Mouse (Mus musculus) liver, embryonic 11.5 days (tissue): ENCODE data around the gene Crybb3. TPM values are rescaled to one million over a fixed set of nuclear protein-coding genes. Genes with fewer than 3 reads are reported as not detected.
A peak's percentile ranks its signal among the peaks of the same experiment; 100 is the strongest.

ENCODE experiments used
- ATAC-seq: fragments of 200-750 bp; cut with Nextera tagmentation; replicated peaks from 2 replicates; pipeline ENCODE4 v1.8.0; 2017; ENCODE audit warnings: moderate number of reproducible peaks, mild to moderate bottlenecking, moderate TSS enrichment, moderate library complexity; ENCODE audit not compliant: low FRiP score
- DNase-seq: peaks from one replicate; pipeline ENCODE4 v3.0.0-alpha.2; 2017; ENCODE audit warnings: low spot score
- H3K27ac ChIP-seq: fragments of 300-500 bp; sonication (generic); 2 replicates; pipeline ENCODE4 v1.5.1; 2014; ENCODE audit warnings: mild to moderate bottlenecking, low read depth, low read length, control low read depth
- H3K27me3 ChIP-seq: fragments of 300-500 bp; sonication (generic); replicated peaks from 2 replicates; pipeline ENCODE4 v1.6.1; 2014; ENCODE audit warnings: low read length, mixed read lengths; ENCODE audit not compliant: control insufficient read depth, insufficient read depth
- H3K36me3 ChIP-seq: fragments of 300-500 bp; sonication (generic); 2 replicates; pipeline ENCODE4 v1.6.1; 2014; ENCODE audit warnings: mild to moderate bottlenecking, low read length, moderate library complexity, mixed read lengths; ENCODE audit not compliant: control insufficient read depth, insufficient read depth
- H3K4me1 ChIP-seq: fragments of 300-500 bp; sonication (generic); replicated peaks from 2 replicates; pipeline ENCODE4 v1.6.1; 2014; ENCODE audit warnings: low read length, mixed read lengths; ENCODE audit not compliant: control insufficient read depth, insufficient read depth
- H3K4me2 ChIP-seq: fragments of 300-500 bp; sonication (generic); 2 replicates; pipeline ENCODE4 v1.6.1; 2014; ENCODE audit warnings: mild to moderate bottlenecking, control low read depth, moderate library complexity
- H3K4me3 ChIP-seq: fragments of 300-500 bp; sonication (generic); 2 replicates; pipeline ENCODE4 v1.5.1; 2014; ENCODE audit warnings: low read depth, low read length, control low read depth
- H3K9ac ChIP-seq: fragments of 300-500 bp; sonication (generic); 2 replicates; pipeline ENCODE4 v1.6.1; 2014; ENCODE audit warnings: low read depth, low read length, control low read depth
- H3K9me3 ChIP-seq: fragments of 300-500 bp; sonication (generic); 2 replicates; pipeline ENCODE4 v1.6.1; 2016; ENCODE audit warnings: low read length, inconsistent platforms, mixed read lengths; ENCODE audit not compliant: control insufficient read depth
- WGBS: fragments of 180-500 bp; shearing (Covaris S2); extraction: QIAGEN DNeasy Blood & Tissue Kit; methylation state at CpG from one replicate; pipeline ENCODE4 v1.1.7; 2014; 5-methylcytosine and 5-hydroxymethylcytosine counted together
- polyA plus RNA-seq: library from polyadenylated mRNA; unstranded; fragments of >200 nt; fragmentation: Nextera tagmentation; extraction: Ambion mirVana; gene quantifications from 2 replicates; pipeline ENCODE4 v1.2.1, GENCODE M21; 2014

The Crybb3 gene
- polyA plus RNA-seq, 1 experiment from 2014 or later: 0.49 TPM

GRCm38 (mm10) chr5:113086439-113086838 lies 5.1 kb upstream of the Crybb3 start:
- Histone ChIP-seq H3K27ac (no peak overlapping the region), H3K9ac (no peak overlapping the region), H3K36me3 (peaks cover 2% of the 10 kb centered on the region; the same call in 1 of the 2 replicates), H3K9me3 (0 out of 2 replicates have a peak, but pooled peaks cover 3% of the 10 kb centered on the region), H3K4me2 (no peak overlapping the region), H3K27me3 (no peaks in the 10 kb centered on the region), H3K4me1 (no peaks in the 10 kb centered on the region), H3K4me3 (no peak overlapping the region)
- 82% methylated on average over 12 of the region's 12 CpGs for WGBS
- no peak for DNase-seq
- no peak for ATAC-seq

GRCm38 (mm10) chr5:113085931-113086330 lies 4.5 kb upstream of the Crybb3 start:
- H3K4me2 ChIP-seq: no peak overlapping the region
- 64% methylated on average over 2 of the region's 2 CpGs for WGBS
- ATAC-seq: no peak
- 0 out of 2 replicates have a peak, but pooled peaks cover 3% of the 10 kb centered on the region for H3K9me3 ChIP-seq
- H3K4me3 ChIP-seq: no peak overlapping the region
- no peaks in the 10 kb centered on the region for H3K27me3 ChIP-seq
- no peaks in the 10 kb centered on the region for H3K4me1 ChIP-seq
- DNase-seq: no peak
- H3K27ac ChIP-seq: no peak overlapping the region
- peaks cover 2% of the 10 kb centered on the region; the same call in 1 of the 2 replicates for H3K36me3 ChIP-seq
- H3K9ac ChIP-seq: no peak overlapping the region

GRCm38 (mm10) chr5:113084309-113084708 lies 2.9 kb upstream of the Crybb3 start:
- H3K4me1 ChIP-seq: no peaks in the 10 kb centered on the region
- no peak overlapping the region for H3K9ac ChIP-seq
- no peak overlapping the region for H3K4me2 ChIP-seq
- 0 out of 2 replicates have a peak, but pooled peaks cover 3% of the 10 kb centered on the region for H3K9me3 ChIP-seq
- H3K36me3 ChIP-seq: peaks cover 2% of the 10 kb centered on the region; the same call in 1 of the 2 replicates
- H3K27me3 ChIP-seq: no peaks in the 10 kb centered on the region
- WGBS: 82% methylated on average over 2 of the region's 2 CpGs
- DNase-seq (no peak), ATAC-seq (0 out of 2 replicates have a peak, but pooled peaks have one; percentile 18)
- no peak overlapping the region for H3K4me3 ChIP-seq
- no peak overlapping the region for H3K27ac ChIP-seq

- Histone ChIP-seq H3K4me1 (no peaks in the 10 kb centered on the region), H3K36me3 (no peaks in the 10 kb centered on the region), H3K9me3 (0 out of 2 replicates have a peak, but pooled peaks cover 3% of the 10 kb centered on the region), H3K4me3 (no peak overlapping the region), H3K4me2 (no peak overlapping the region), H3K27ac (no peak overlapping the region), H3K27me3 (no peaks in the 10 kb centered on the region; the same call in 1 of the 2 replicates), H3K9ac (no peak overlapping the region)
- DNase-seq: no peak
- ATAC-seq: no peak
- WGBS: 63% methylated on average over 19 of the region's 19 CpGs
Observed at GRCm38 (mm10) chr5:113082356-113083168, 1.2 kb upstream of the Crybb3 start.

- Histone ChIP-seq H3K36me3 (no peaks in the 10 kb centered on the region), H3K27ac (no peak overlapping the region), H3K4me3 (no peak overlapping the region), H3K9ac (no peak overlapping the region), H3K27me3 (no peaks in the 10 kb centered on the region; the same call in 1 of the 2 replicates), H3K4me2 (no peak overlapping the region), H3K9me3 (0 out of 2 replicates have a peak, but pooled peaks cover 3% of the 10 kb centered on the region), H3K4me1 (no peaks in the 10 kb centered on the region)
- 90% methylated on average over 9 of the region's 9 CpGs for WGBS
- ATAC-seq (no peak), DNase-seq (no peak)
Observed at GRCm38 (mm10) chr5:113081020-113081419, 364 bp downstream of the Crybb3 start.

GRCm38 (mm10) chr5:113079783-113080182 lies 1.6 kb downstream of the Crybb3 start:
- H3K9me3 ChIP-seq: 0 out of 2 replicates have a peak, but pooled peaks cover 3% of the 10 kb centered on the region
- ATAC-seq (no peak), DNase-seq (no peak)
- no peaks in the 10 kb centered on the region for H3K4me1 ChIP-seq
- no peaks in the 10 kb centered on the region for H3K36me3 ChIP-seq
- 22% methylated on average over 21 of the region's 21 CpGs for WGBS
- no peak overlapping the region for H3K27ac ChIP-seq
- H3K4me3 ChIP-seq: no peak overlapping the region
- peak overlapping the region; percentile 22; the same call in 1 of the 2 replicates for H3K4me2 ChIP-seq
- no peaks in the 10 kb centered on the region; the same call in none of the 2 replicates for H3K27me3 ChIP-seq
- no peak overlapping the region for H3K9ac ChIP-seq

GRCm38 (mm10) chr5:113078686-113079085 lies 2.7 kb downstream of the Crybb3 start:
- ATAC-seq: no peak
- Histone ChIP-seq H3K27ac (no peak overlapping the region), H3K4me1 (no peaks in the 10 kb centered on the region), H3K9me3 (no peaks in the 10 kb centered on the region), H3K4me3 (no peak overlapping the region), H3K4me2 (no peak overlapping the region), H3K9ac (no peak overlapping the region), H3K27me3 (no peaks in the 10 kb centered on the region; the same call in none of the 2 replicates), H3K36me3 (no peaks in the 10 kb centered on the region)
- DNase-seq: no peak
- 57% methylated on average over 5 of the region's 5 CpGs for WGBS

GRCm38 (mm10) chr5:113070017-113070416 lies 11.4 kb downstream of the Crybb3 start, which contains the start of gene Crybb2:
Gene Crybb2, minus strand, starts transcription at chr5:113070117.
- DNase-seq (no peak), ATAC-seq (no peak)
- no peaks in the 10 kb centered on the region for H3K36me3 ChIP-seq
- H3K4me3 ChIP-seq: no peak within 1 kb of the TSS
- H3K27me3 ChIP-seq: no peaks in the 10 kb centered on the region
- H3K27ac ChIP-seq: no peak within 1 kb of the TSS
- no peak within 1 kb of the TSS for H3K4me2 ChIP-seq
- no peak within 1 kb of the TSS for H3K9ac ChIP-seq
- H3K9me3 ChIP-seq: no peaks in the 10 kb centered on the region
- no peaks in the 10 kb centered on the region for H3K4me1 ChIP-seq
